Mouse (Mus musculus) limb, embryonic 12.5 days (tissue): ENCODE data around the gene Gm20388. TPM values are rescaled to one million over a fixed set of nuclear protein-coding genes. Genes with fewer than 3 reads are reported as not detected.

ENCODE experiments used
- ATAC-seq: fragments of 200-750 bp; cut with Nextera tagmentation; 2 replicates; pipeline ENCODE4 v1.8.0; 2017; ENCODE audit warnings: low read depth, moderate TSS enrichment; ENCODE audit not compliant: insufficient number of reproducible peaks, insufficient read depth, low FRiP score, low TSS enrichment
- H3K27ac ChIP-seq: fragments of 300-500 bp; sonication (generic); 2 replicates; pipeline ENCODE4 v1.5.1; 2016; ENCODE audit warnings: mild to moderate bottlenecking, moderate library complexity
- H3K27me3 ChIP-seq: fragments of 300-500 bp; sonication (generic); 2 replicates; pipeline ENCODE4 v1.6.1; 2016; ENCODE audit warnings: mild to moderate bottlenecking, moderate library complexity
- H3K36me3 ChIP-seq: fragments of 300-500 bp; sonication (generic); 2 replicates; pipeline ENCODE4 v1.6.1; 2016; ENCODE audit warnings: mild to moderate bottlenecking, moderate library complexity
- H3K4me1 ChIP-seq: fragments of 300-500 bp; sonication (generic); replicated peaks from 2 replicates; pipeline ENCODE4 v1.6.1; 2016
- H3K4me2 ChIP-seq: fragments of 300-500 bp; sonication (generic); 2 replicates; pipeline ENCODE4 v1.6.1; 2016; ENCODE audit warnings: mild to moderate bottlenecking, moderate library complexity
- H3K4me3 ChIP-seq: fragments of 300-500 bp; sonication (generic); replicated peaks from 2 replicates; pipeline ENCODE4 v1.5.1; 2016; ENCODE audit warnings: mild to moderate bottlenecking
- H3K9ac ChIP-seq: fragments of 300-500 bp; sonication (generic); replicated peaks from 2 replicates; pipeline ENCODE4 v1.6.1; 2016; ENCODE audit warnings: mild to moderate bottlenecking, moderate library complexity
- H3K9me3 ChIP-seq: fragments of 300-500 bp; sonication (generic); 2 replicates; pipeline ENCODE4 v1.6.1; 2016; ENCODE audit warnings: mild to moderate bottlenecking, moderate library complexity
- WGBS: fragments of 180-500 bp; shearing (Covaris S2); methylation state at CpG from one replicate; pipeline ENCODE4 v1.1.7; 2016; 5-methylcytosine and 5-hydroxymethylcytosine counted together
- polyA plus RNA-seq: library from polyadenylated mRNA; unstranded; fragments of >200 nt; fragmentation: Nextera tagmentation; extraction: Ambion mirVana; gene quantifications from 2 replicates; pipeline ENCODE4 v1.2.1, GENCODE M21; 2016

Gm20388 gene
- polyA plus RNA-seq, 1 experiment from 2014 or later = not detected

DNA sequence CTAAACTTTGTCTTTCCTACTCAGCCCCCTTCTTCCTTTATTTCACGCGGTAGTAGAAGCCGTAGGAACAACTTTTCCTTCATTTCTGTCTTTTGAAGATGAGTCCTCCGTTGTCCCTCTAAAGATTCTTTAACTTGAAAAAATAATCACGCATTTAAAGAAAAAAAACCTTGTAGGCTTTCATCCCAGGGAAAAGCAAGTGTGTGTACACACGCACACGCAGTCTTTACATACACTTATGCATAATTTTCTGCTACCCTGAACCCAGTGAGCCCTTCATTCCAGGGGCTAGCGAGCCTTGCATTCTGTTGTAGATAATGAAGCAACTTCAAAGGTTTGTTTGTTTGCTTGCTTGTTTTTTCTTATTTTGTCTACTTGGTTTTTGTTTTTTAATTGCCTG is 1177.6 kb downstream of the Gm20388 start:
- Histone ChIP-seq H3K4me1 (peaks cover 22% of the 10 kb centered on the region), H3K36me3 (no peaks in the 10 kb centered on the region), H3K27me3 (peaks cover 97% of the 10 kb centered on the region), H3K9ac (no peak overlapping the region), H3K9me3 (no peaks in the 10 kb centered on the region), H3K4me2 (no peak overlapping the region), H3K4me3 (no peak overlapping the region), H3K27ac (no peak overlapping the region)
- no peak for ATAC-seq
- 4% methylated on average over 8 of the region's 8 CpGs for WGBS

DNA sequence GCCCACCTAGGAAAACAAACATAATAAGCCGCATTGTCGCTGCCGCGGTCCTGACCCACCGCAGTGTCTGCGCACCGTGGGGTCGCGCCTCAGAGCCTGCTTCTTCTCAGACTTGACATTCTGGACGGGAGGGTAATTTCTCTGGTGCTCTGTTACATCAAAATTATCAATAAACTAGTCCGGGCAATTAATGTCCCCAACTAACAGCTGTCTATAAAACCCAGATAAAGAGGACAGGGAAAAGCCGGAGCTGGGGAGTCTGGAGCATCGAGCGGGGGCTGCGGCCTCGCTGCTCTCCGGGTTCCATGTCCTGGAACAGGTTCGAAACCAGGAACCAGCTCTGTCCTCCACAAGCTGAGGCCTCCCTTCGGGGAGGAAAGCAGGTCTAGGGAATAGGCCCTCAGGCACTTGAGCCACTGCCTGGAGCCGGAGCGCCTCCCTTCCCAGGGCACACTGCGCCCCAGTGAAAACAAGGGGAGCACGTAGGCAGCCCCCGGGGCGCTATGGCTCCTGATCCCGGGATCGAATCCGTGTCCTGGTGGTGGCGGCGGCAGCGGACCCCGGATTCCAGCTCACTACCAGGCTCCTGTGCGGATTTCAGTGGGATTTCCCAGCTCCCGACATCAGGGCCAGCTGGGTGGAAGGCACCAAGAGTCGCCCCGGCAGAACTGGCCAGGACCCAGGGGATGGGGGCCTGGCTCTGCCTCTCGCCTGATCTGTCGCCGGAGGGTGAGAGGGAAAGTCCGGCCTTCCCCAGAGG is 1178.4 kb downstream of the Gm20388 start:
- H3K27ac ChIP-seq = no peak overlapping the region
- peaks cover 97% of the 10 kb centered on the region for H3K27me3 ChIP-seq
- H3K9ac ChIP-seq = no peak overlapping the region
- ATAC-seq = no peak
- peak overlapping the region; percentile 8; the same call in 1 of the 2 replicates for H3K4me2 ChIP-seq
- H3K9me3 ChIP-seq = no peaks in the 10 kb centered on the region
- H3K36me3 ChIP-seq = no peaks in the 10 kb centered on the region
- H3K4me3 ChIP-seq = 0 out of 2 replicates have a peak overlapping the region, but pooled peaks have one; percentile 3
- peaks cover 15% of the 10 kb centered on the region for H3K4me1 ChIP-seq
- 2% methylated on average over 40 of the region's 40 CpGs for WGBS

DNA sequence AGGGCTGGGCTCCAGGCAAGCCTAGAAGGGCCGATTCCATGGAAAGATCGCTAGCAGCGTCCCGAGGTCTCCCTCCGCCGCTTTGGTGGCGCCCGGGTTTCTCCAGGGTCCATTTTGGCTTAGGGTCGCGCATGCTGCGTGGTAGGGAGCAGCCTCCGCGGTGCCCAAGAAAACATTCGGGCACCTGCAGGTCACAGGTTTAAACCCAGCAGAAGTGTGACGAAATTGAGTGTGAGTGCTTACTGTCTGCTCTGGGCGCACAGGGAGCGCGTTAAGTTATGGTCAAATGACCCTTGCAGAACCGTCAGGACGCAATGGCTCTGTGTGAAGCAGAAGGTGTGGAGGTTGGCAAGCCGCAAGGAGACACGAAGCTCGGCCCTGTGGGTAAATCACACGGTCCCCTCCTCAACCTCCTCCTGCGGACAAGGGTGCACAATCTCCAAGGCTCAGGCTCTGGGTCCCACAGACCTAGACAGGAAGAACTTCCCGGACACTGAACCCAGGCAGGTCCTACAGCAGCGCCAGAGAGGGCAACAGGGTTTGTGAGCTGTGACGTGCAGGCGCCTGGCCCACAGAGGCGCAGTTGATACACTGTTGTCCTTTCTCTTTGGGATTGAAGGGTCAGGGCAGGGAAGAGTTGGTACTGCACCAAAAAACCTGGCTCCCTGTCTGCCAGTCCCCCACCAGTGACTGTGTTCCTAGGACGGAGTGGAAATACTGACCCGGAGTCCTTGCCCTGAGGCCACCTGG is 1179.2 kb downstream of the Gm20388 start:
- Histone ChIP-seq H3K27ac (no peak overlapping the region), H3K27me3 (peaks cover 95% of the 10 kb centered on the region), H3K36me3 (no peaks in the 10 kb centered on the region), H3K4me1 (peaks cover 7% of the 10 kb centered on the region), H3K4me3 (0 out of 2 replicates have a peak overlapping the region, but pooled peaks have one; percentile 3), H3K4me2 (peak overlapping the region; percentile 8; the same call in 1 of the 2 replicates), H3K9me3 (no peaks in the 10 kb centered on the region), H3K9ac (no peak overlapping the region)
- no peak for ATAC-seq
- WGBS = 5% methylated on average over 32 of the region's 32 CpGs

DNA sequence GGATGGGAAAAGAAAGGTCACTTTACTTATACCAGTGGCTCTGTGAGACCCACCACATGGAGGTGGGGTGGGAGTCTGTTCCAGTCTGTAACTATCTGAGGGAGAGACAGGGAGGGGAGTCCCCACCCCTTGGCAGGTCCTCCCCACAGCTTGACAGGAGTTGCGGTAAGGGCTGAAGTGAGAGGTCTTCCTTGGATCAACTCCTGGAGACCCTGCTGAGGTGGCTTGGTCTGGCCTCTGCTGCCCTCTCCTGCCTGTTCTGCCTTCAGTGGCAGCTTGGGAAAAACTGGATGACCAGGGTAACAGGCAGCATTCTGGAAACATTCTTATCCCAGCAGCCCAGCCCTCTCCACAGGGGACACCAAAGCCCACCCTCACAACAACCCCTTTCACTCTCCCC is 1180.1 kb downstream of the Gm20388 start:
- no peak overlapping the region for H3K4me2 ChIP-seq
- no peak for ATAC-seq
- H3K36me3 ChIP-seq = no peaks in the 10 kb centered on the region
- no peak overlapping the region for H3K9ac ChIP-seq
- 0% methylated on average over 1 of the region's 1 CpGs for WGBS
- no peaks in the 10 kb centered on the region for H3K9me3 ChIP-seq
- H3K27ac ChIP-seq = no peak overlapping the region
- H3K27me3 ChIP-seq = peaks cover 88% of the 10 kb centered on the region
- H3K4me1 ChIP-seq = peaks cover 2% of the 10 kb centered on the region
- H3K4me3 ChIP-seq = no peak overlapping the region

DNA sequence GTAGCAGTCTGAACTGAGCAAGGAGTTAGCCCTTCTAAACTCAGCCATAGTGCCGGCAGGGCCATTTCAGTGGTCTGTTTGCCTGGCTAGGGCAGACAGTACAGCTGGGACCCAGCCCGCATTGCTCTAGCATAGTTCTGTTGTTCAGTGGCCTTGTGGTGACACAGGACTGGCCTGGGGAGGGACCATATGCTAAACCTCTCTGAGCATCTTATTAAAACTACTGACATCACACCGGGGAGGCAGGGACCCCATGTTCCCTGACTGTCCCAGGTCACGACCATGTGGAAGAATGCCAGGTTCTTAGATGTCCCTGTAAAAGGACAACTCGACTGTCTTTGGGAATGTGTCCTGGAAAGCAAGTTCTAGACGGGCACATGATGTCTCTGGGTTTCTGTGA is 1181.5 kb downstream of the Gm20388 start:
- 0 out of 2 replicates have a peak, but pooled peaks have one; percentile 9 for ATAC-seq
- Histone ChIP-seq H3K4me1 (peaks cover 2% of the 10 kb centered on the region), H3K36me3 (peaks cover 7% of the 10 kb centered on the region), H3K4me2 (no peak overlapping the region), H3K9ac (no peak overlapping the region; the same call in 1 of the 2 replicates), H3K27ac (no peak overlapping the region), H3K9me3 (no peaks in the 10 kb centered on the region), H3K4me3 (no peak overlapping the region), H3K27me3 (peaks cover 73% of the 10 kb centered on the region)
- WGBS = 28% methylated on average over 6 of the region's 6 CpGs

DNA sequence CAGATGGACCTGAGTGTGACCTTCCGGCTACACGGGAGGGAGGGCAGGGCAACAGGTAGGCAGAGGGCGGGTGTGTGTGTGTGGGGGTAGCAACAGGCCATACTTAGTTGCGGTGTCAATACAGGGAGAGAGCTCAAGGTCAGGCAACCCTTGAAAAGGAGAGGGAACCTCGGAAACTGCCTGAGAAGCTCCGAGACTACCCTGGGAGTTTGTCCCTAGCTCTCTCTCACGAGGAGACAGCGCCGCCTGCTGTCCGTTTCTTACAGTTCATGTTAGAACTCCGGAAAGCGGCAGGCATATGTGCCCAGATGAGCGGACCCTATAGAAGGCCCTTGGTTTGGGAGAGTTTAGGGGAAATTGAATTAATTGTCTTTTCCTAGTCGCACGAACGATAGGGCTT is 1182.0 kb downstream of the Gm20388 start:
- H3K4me1 ChIP-seq = peaks cover 2% of the 10 kb centered on the region
- peak; percentile 53 for ATAC-seq
- H3K9ac ChIP-seq = no peak overlapping the region
- H3K36me3 ChIP-seq = peaks cover 11% of the 10 kb centered on the region
- no peak overlapping the region for H3K4me3 ChIP-seq
- H3K4me2 ChIP-seq = no peak overlapping the region
- H3K9me3 ChIP-seq = no peaks in the 10 kb centered on the region
- no peak overlapping the region for H3K27ac ChIP-seq
- WGBS = 4% methylated on average over 16 of the region's 16 CpGs
- peaks cover 69% of the 10 kb centered on the region for H3K27me3 ChIP-seq

DNA sequence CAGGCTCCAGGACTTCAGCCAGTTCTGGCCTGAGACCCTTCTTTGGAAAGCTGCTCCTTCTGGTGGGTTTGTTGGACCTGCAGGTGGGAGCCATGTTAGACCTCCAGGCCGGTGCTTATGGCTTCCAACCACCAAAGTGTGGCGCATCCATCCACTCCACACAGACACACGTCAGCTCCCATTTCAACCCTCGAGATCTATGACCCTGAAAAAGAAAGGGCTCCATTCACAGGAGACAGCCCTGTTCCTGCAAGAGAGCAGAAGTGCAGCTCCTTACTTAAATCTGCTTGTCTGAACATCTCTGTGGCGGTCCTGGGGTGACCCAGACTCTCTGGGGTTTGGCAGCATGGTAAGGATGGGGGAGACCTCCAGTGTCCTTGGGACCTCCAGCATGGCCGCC is 1182.9 kb downstream of the Gm20388 start:
- WGBS = 68% methylated on average over 6 of the region's 6 CpGs
- H3K4me1 ChIP-seq = peaks cover 2% of the 10 kb centered on the region
- H3K27me3 ChIP-seq = peaks cover 61% of the 10 kb centered on the region
- H3K4me2 ChIP-seq = no peak overlapping the region
- no peak overlapping the region for H3K4me3 ChIP-seq
- H3K27ac ChIP-seq = no peak overlapping the region
- no peak overlapping the region for H3K9ac ChIP-seq
- ATAC-seq = no peak
- H3K36me3 ChIP-seq = peaks cover 20% of the 10 kb centered on the region
- no peaks in the 10 kb centered on the region for H3K9me3 ChIP-seq

DNA sequence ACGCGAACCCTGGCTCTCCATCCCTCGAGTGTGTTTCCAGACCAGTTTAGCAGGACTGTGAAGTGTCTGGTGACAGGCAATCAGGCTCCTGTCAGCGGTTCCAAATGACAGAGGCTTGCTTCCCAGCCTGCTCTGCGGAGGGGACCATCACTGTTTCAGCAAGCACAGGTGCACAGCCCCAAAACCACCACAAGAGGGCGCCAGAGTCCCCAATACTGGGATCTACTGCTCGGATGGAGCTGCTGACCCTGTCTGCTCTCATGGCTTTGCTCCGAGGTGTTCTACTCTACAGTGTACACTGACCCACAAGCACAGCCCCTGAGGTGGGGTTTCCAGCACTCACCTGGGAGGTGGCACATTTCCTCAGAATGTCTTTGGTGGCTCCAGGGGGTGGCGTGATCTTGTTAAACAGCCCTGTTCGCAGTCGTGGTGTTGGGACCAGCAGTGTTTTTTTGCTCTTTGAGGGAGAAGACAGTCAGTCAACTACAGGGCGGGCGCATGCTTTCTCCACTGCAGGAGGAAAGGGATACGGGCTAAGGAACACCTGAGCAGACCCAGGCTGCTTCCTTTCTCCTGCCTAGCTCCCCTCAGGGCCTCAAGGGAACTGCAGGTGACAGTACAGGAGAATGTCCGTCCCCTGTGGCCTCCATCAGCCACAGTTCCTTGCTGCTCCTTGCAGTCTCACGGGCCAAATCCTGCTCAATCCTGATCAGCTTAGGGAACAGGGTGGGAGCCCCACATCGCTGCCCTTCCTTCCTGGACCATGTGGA is 1193.6 kb downstream of the Gm20388 start:
- Histone ChIP-seq H3K27me3 (no peaks in the 10 kb centered on the region), H3K9ac (no peak overlapping the region), H3K4me1 (peaks cover 18% of the 10 kb centered on the region), H3K4me3 (no peak overlapping the region), H3K9me3 (no peaks in the 10 kb centered on the region), H3K27ac (no peak overlapping the region), H3K4me2 (no peak overlapping the region), H3K36me3 (peaks cover 68% of the 10 kb centered on the region)
- ATAC-seq = no peak
- 47% methylated on average over 17 of the region's 17 CpGs for WGBS

DNA sequence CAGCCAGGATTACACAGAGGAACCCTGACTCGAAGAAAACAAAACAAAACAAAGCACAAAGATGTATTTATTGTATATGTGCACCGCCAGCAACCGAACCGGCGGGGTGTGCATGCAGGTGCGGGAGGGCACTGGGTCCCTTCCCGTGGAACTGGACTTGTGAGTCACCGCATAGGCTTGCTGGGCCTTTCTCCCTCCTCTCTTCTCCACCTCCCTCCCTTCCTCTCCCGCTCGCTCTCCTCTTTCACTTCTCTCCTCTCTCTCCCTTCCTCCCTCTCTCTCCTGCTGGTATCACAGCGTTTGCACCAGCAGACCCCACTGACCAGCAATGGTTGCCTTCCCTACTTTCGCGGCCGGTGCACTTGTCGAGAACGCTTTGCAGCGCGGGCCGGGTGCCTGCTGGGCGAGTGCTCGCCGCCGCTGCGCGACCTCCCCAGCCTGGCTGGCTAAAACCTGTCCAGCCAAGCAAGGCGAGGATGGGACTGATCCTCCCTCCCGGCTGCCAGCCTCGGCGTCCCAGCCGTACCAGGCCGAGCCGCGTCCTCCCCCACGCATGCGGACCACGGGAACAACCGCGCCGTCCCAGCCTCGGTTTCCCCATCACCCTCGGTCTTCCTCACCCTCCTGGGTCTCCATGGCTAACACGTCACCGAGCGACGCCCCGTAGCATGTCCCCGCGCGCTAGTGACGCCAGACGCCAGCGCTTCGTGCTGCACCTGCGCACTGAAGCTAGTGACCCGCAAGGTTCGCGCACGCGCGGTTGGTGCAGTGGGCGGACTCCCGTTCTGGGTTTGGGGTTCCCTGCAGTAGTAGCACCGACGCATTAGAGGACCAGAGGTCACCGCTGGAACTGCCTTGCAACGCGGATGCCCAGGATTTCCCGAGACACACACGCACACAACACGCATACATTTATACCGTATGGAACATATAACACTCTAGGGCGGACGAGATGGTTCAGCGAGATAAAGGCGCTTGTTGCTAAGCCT is 1197.3 kb downstream of the Gm20388 start, which contains the start of gene Mthfsd:
Gene Mthfsd (minus strand): TSS at position 725 of the 989 bp plus-strand sequence.
- H3K9ac ChIP-seq = peak within 1 kb of the TSS; percentile 94
- peaks cover 18% of the 10 kb centered on the region for H3K4me1 ChIP-seq
- H3K4me3 ChIP-seq = peak within 1 kb of the TSS; percentile 90
- H3K27me3 ChIP-seq = peaks cover 30% of the 10 kb centered on the region
- no peaks in the 10 kb centered on the region for H3K9me3 ChIP-seq
- WGBS = 1% methylated on average over 75 of the region's 75 CpGs
- H3K36me3 ChIP-seq = peaks cover 31% of the 10 kb centered on the region
- ATAC-seq = peak; percentile 63
- peak within 1 kb of the TSS; percentile 77 for H3K27ac ChIP-seq
- peak within 1 kb of the TSS; percentile 90 for H3K4me2 ChIP-seq

DNA sequence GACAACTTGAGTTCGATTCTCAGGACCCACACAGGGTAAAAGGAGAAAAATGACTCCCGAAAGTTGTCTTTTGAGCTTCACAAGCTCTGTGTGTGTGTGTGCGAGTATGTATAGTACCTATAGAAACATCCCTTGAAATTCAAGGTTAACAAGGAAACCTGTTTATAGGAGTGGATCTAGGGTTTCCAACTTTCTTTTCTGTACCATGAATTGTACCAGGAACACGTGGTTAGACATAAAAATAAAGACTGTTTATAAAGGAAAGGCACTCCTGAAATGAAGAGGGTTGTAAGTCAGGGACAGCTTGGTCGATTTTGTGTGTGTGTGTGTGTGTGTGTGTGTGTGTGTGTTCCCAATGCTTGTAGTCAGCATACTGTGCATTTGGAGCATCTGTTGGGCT is 1198.0 kb downstream of the Gm20388 start:
- Histone ChIP-seq H3K27ac (peak overlapping the region; percentile 77; the same call in 1 of the 2 replicates), H3K36me3 (peaks cover 24% of the 10 kb centered on the region), H3K4me1 (peaks cover 21% of the 10 kb centered on the region), H3K27me3 (peaks cover 34% of the 10 kb centered on the region), H3K9me3 (no peaks in the 10 kb centered on the region), H3K9ac (peak overlapping the region; percentile 48), H3K4me3 (peak overlapping the region; percentile 90), H3K4me2 (peak overlapping the region; percentile 90)
- ATAC-seq = peak; percentile 3
- 14% methylated on average over 5 of the region's 5 CpGs for WGBS
